Mouse (Mus musculus): ENCODE measurements around the gene Slc8a1. TPM values are rescaled to one million over a fixed set of nuclear protein-coding genes. Genes with fewer than 3 reads are reported as not detected.

Gene Slc8a1
- polyA plus RNA-seq, 1 experiment from 2014 or later: 4.0 TPM

DNA sequence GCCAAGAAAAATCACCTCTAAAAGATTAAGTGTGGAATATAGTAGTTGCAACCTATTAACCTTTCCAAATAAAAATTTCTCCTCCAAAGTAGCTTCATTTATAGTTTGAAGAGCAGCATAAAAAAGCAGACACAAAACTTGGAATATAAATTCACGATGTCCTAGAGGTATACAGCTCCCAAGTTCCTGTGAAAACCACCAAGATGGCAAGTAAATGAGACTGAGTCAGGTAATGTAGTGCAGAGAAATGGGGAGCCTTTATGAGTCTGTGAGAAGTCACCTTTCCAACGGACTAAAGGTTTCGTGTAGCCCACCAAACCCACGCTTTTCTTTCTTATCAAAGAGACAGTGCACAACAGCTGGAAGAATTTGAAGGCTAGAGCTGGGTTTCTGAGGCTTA lies 224.2 kb downstream of the Slc8a1 start:
- Histone ChIP-seq H3K27ac (ENCODE audit: low read length) (no peak overlapping the region), H3K9me3 (ENCODE audit: low read length) (no peaks in the 10 kb centered on the region), H3K27me3 (replicated peaks; ENCODE audit: insufficient read depth, low read length) (no peaks in the 10 kb centered on the region), H3K36me3 (ENCODE audit: insufficient read depth, low read length) (no peaks in the 10 kb centered on the region), H3K4me1 (ENCODE audit: insufficient read depth, low read depth, low read length) (no peaks in the 10 kb centered on the region), H3K4me3 (ENCODE audit: low read depth, low read length) (no peak overlapping the region), H3K9ac (replicated peaks; ENCODE audit: low read depth) (no peak overlapping the region), H3K4me2 (replicated peaks; ENCODE audit: low read depth, low read length) (no peak overlapping the region)
- TF ChIP-seq EP300 (IDR thresholded peaks at IDR 0.05) (no peak), CTCF (IDR thresholded peaks at IDR 0.05) (no peak)
- ATAC-seq (no peak), DNase-seq (ENCODE audit: low spot score) (no peak)
- WGBS: 83% methylated on average over 4 of the region's 4 CpGs

DNA sequence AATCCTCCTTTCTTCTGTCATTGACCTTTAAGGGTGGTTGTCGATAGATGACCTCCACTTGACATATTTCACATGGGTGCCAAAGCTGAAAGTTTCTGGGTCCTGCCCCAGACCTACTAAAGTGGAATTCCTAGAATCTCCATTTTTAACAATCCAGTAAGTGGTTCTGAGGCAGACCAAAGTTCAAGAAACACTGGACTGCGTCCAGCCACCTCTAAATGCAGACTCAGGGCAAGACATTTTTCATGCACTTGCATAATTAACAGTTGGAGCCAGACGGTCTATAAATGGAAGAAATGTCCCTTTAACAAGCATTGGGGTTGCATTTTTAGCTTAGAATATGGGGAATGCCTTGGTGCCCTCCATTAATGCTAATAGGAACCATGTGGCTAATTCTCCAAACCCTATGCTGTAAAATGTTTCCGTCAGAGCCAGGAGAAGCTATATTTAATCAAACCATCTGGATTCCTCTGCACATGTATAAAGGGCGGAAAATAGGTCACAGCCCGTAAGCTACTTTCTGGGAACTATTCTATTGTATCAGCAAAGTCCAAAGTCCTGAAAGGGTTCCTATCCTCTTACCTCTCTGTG lies 224.7 kb downstream of the Slc8a1 start:
- no peak for DNase-seq (ENCODE audit: low spot score)
- no peak for ATAC-seq
- Histone ChIP-seq H3K27me3 (replicated peaks; ENCODE audit: insufficient read depth, low read length) (no peaks in the 10 kb centered on the region), H3K27ac (ENCODE audit: low read length) (no peak overlapping the region), H3K9me3 (ENCODE audit: low read length) (no peaks in the 10 kb centered on the region), H3K9ac (replicated peaks; ENCODE audit: low read depth) (no peak overlapping the region), H3K4me2 (replicated peaks; ENCODE audit: low read depth, low read length) (no peak overlapping the region), H3K4me1 (ENCODE audit: insufficient read depth, low read depth, low read length) (no peaks in the 10 kb centered on the region), H3K4me3 (ENCODE audit: low read depth, low read length) (no peak overlapping the region), H3K36me3 (ENCODE audit: insufficient read depth, low read length) (no peaks in the 10 kb centered on the region)
- TF ChIP-seq CTCF (IDR thresholded peaks at IDR 0.05) (no peak), EP300 (IDR thresholded peaks at IDR 0.05) (no peak)
- 58% methylated on average over 6 of the region's 6 CpGs for WGBS

DNA sequence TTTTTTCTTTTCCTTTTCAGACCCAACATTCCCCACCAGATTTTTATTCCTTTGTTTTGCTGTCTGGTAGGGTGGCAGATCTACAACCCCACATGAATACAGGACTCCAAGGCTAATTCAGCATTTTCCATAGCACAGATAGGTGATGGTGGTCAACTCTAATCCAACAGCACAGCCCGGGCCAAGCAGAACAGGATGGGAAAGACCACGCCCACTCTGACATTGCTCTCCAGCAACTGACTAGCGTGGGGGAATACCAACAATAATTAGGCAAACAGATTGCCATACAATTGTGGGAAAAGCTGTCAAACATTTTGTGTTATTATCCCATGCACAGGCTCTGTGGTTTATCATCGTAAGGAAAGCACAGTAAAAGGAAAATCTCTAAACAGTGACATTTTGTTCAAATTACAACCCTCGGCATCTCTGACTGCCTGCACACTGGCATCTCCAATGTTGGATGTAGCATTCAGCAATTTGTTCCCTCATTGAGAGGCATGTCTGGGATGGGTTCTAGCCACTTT lies 233.0 kb downstream of the Slc8a1 start:
- H3K4me1 ChIP-seq (ENCODE audit: insufficient read depth, low read depth, low read length): peaks cover 4% of the 10 kb centered on the region; the same call in 1 of the 2 replicates
- ATAC-seq (no peak), DNase-seq (ENCODE audit: low spot score) (no peak)
- no peaks in the 10 kb centered on the region for H3K27me3 ChIP-seq (replicated peaks; ENCODE audit: insufficient read depth, low read length)
- 85% methylated on average over 5 of the region's 5 CpGs for WGBS
- no peak overlapping the region for H3K4me3 ChIP-seq (ENCODE audit: low read depth, low read length)
- H3K4me2 ChIP-seq (replicated peaks; ENCODE audit: low read depth, low read length): no peak overlapping the region
- TF ChIP-seq CTCF (IDR thresholded peaks at IDR 0.05) (no peak), EP300 (IDR thresholded peaks at IDR 0.05) (no peak)
- H3K9me3 ChIP-seq (ENCODE audit: low read length): no peaks in the 10 kb centered on the region
- no peaks in the 10 kb centered on the region for H3K36me3 ChIP-seq (ENCODE audit: insufficient read depth, low read length)
- no peak overlapping the region for H3K9ac ChIP-seq (replicated peaks; ENCODE audit: low read depth)
- no peak overlapping the region for H3K27ac ChIP-seq (ENCODE audit: low read length)

DNA sequence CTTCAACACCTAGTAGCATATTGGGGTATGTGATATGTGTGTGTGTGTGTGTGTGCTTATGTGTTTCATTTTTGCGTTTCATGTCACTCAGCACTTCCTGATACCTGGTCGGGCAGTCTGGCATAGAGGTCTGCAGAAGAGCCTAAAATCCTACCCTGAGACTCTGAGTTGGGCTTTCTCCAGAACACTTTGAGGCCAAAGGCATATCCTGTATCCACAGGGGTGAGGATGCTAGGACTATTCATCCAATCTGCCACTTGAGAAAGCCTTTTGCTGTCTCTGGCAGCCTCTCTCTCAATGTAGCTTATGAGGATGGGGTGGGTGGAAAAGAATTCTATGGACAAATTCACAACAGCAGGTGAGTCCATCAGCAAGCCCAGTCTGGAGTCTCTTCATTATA lies 234.1 kb downstream of the Slc8a1 start:
- Histone ChIP-seq H3K27me3 (replicated peaks; ENCODE audit: insufficient read depth, low read length) (no peaks in the 10 kb centered on the region), H3K36me3 (ENCODE audit: insufficient read depth, low read length) (no peaks in the 10 kb centered on the region), H3K27ac (ENCODE audit: low read length) (no peak overlapping the region), H3K4me2 (replicated peaks; ENCODE audit: low read depth, low read length) (no peak overlapping the region), H3K9ac (replicated peaks; ENCODE audit: low read depth) (no peak overlapping the region), H3K4me3 (ENCODE audit: low read depth, low read length) (no peak overlapping the region), H3K9me3 (ENCODE audit: low read length) (no peaks in the 10 kb centered on the region), H3K4me1 (ENCODE audit: insufficient read depth, low read depth, low read length) (peaks cover 4% of the 10 kb centered on the region; the same call in 1 of the 2 replicates)
- no peak for ATAC-seq
- WGBS: 90% methylated on average over 2 of the region's 2 CpGs
- TF ChIP-seq CTCF (IDR thresholded peaks at IDR 0.05): no peak
- no peak for TF ChIP-seq EP300 (IDR thresholded peaks at IDR 0.05)
- DNase-seq (ENCODE audit: low spot score): no peak

DNA sequence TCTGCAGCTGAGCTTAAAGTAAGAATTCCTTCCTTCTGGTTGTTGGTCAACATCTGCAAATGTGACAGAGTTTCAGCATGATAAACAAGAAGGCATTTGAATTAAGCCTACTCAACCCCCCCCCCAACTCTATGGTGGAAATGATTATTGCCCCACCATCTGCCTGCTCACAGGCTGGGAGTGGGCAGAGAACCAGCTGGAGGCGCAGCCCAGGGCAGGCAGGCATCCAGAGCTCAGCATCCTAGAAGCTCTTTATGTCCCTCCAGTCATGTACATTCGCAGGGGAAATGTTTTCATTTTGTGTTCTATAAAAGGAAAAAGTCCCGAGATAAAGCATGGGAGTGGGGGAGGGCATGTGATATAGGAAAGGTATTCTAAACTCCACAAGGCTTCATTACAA lies 235.4 kb downstream of the Slc8a1 start:
- Histone ChIP-seq H3K4me1 (ENCODE audit: insufficient read depth, low read depth, low read length) (peaks cover 4% of the 10 kb centered on the region; the same call in 1 of the 2 replicates), H3K36me3 (ENCODE audit: insufficient read depth, low read length) (no peaks in the 10 kb centered on the region), H3K4me3 (ENCODE audit: low read depth, low read length) (no peak overlapping the region), H3K9me3 (ENCODE audit: low read length) (no peaks in the 10 kb centered on the region), H3K4me2 (replicated peaks; ENCODE audit: low read depth, low read length) (no peak overlapping the region), H3K27ac (ENCODE audit: low read length) (no peak overlapping the region), H3K27me3 (replicated peaks; ENCODE audit: insufficient read depth, low read length) (no peaks in the 10 kb centered on the region), H3K9ac (replicated peaks; ENCODE audit: low read depth) (no peak overlapping the region)
- 72% methylated on average over 3 of the region's 3 CpGs for WGBS
- DNase-seq (ENCODE audit: low spot score): no peak
- no peak for ATAC-seq
- TF ChIP-seq CTCF (IDR thresholded peaks at IDR 0.05): no peak
- TF ChIP-seq EP300 (IDR thresholded peaks at IDR 0.05): no peak

DNA sequence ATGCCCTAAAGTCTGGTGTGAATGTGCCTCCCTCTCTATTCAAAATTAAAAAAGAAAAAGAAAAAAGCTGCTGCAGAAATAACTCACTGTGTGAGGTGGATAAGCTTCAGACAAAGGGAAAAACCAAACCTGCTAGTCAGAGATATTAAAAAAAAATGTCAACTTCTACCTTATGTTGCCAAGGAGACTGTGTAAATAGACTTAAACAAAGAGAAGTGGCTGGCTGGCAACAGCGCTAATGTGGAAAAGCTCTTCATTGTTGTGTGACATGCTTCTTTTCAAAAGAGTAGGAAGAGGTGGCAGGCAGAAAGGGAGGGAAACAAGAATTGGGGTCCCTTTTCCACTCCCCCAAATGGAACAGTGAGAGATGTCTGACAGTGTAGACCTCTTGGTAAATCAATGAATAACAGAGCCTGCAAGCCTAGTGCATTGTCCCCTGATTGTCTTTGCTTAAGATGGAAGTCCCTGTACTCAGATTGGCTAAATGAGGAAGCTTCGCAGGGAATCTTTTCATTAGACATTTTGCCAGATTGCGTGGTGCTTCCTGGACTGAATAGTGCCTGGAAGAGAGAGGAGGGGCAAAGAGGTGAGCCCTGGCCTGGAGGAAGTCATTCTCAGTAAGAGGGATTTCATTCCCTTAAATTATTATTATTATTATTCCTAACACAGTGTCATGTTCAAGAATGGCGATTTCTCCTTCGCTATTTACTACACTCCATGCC lies 237.3 kb downstream of the Slc8a1 start:
- Histone ChIP-seq H3K4me1 (ENCODE audit: insufficient read depth, low read depth, low read length) (peaks cover 4% of the 10 kb centered on the region; the same call in 1 of the 2 replicates), H3K27me3 (replicated peaks; ENCODE audit: insufficient read depth, low read length) (no peaks in the 10 kb centered on the region), H3K4me3 (ENCODE audit: low read depth, low read length) (no peak overlapping the region), H3K4me2 (replicated peaks; ENCODE audit: low read depth, low read length) (no peak overlapping the region), H3K27ac (ENCODE audit: low read length) (no peak overlapping the region), H3K9ac (replicated peaks; ENCODE audit: low read depth) (no peak overlapping the region), H3K36me3 (ENCODE audit: insufficient read depth, low read length) (no peaks in the 10 kb centered on the region), H3K9me3 (ENCODE audit: low read length) (no peaks in the 10 kb centered on the region)
- TF ChIP-seq EP300 (IDR thresholded peaks at IDR 0.05): peak; percentile 65
- TF ChIP-seq CTCF (IDR thresholded peaks at IDR 0.05): no peak
- DNase-seq (ENCODE audit: low spot score): peak; percentile 87
- ATAC-seq: peak; percentile 89
- WGBS: 60% methylated on average over 5 of the region's 5 CpGs

Data from lung, postnatal 0 days (tissue).